Mouse (Mus musculus): ENCODE data around the gene Abcc6.
"Not testable (repeated sequence)": the region's sequence is repeated elsewhere in the genome, so short reads cannot be mapped to it uniquely, and the experiment has no call there.

Gene Abcc6

GRCm38 (mm10) chr7:46029299-46030144, 580 bp downstream of the Abcc6 start:
- no peak for DNase-seq (ENCODE audit: low read depth, low spot score)

- DNase-seq (ENCODE audit: low read depth, low spot score): no peak
Observed at GRCm38 (mm10) chr7:46028681-46029080, 1.4 kb downstream of the Abcc6 start.

GRCm38 (mm10) chr7:46025436-46025835, 4.7 kb downstream of the Abcc6 start:
- no peak for DNase-seq (ENCODE audit: low read depth, low spot score)

DNA sequence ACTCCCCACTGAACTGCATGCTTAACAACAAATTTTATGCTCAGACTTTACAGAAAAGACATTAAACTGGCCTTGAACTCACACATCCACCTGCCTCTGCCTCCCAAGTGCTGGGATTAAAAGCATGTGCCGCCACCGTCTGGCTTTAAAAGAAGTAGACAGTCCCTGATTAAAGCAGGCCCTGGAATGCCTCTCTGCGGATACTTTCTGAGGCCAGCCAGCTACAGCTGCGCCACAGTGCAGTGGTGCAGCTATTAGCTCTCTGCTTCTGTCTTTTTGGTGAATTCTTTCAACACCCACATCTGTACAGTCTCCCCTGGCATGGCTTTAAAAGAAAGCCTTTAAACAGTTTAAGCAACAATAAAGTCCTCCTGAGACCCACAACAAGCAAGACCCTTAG, 8.2 kb downstream of the Abcc6 start:
- no peak for DNase-seq (ENCODE audit: low read depth, low spot score)

DNA sequence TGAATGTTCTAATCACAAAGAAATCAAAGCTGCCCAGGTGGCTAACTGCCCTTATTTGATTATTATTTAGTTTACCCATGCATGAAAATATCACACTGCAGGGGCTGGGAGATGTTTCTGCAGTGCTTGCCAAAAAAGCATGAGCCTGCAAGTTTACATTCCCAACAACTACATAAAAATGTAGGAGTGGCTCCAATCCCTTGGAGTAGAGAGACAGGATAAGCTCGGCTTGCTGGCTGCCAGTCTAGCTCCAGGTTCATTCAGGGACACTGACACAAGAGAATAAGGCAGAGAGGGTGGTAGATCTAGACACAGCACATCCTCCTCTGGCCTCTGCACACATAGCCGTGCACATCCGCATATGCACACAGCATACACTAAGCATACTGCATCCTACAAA, 10.5 kb downstream of the Abcc6 start:
- no peak for DNase-seq (ENCODE audit: low read depth, low spot score)

GRCm38 (mm10) chr7:46013266-46014010, 16.7 kb downstream of the Abcc6 start:
- DNase-seq (ENCODE audit: low read depth, low spot score): peak; percentile 62

DNA sequence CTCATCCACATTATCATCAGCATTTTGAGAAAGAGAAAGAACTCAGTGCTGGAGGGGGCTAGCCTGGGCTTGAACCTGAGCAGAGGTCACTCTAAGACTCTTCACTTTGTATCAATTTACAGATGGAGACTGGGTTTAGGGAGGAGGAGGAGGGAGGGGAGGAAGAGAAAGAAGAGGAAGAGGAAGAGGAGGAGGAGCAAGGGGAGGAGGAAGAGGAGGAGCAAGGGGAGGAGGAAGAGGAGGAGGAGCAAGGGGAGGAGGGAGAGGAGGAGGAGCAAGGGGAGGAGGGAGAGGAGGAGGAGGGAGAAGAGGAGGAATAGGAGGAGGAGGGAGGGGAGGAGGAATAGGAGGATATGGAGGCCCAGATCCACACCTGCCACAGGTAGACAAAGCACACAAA, 18.0 kb downstream of the Abcc6 start:
- no peak for DNase-seq (ENCODE audit: low read depth, low spot score)

DNA sequence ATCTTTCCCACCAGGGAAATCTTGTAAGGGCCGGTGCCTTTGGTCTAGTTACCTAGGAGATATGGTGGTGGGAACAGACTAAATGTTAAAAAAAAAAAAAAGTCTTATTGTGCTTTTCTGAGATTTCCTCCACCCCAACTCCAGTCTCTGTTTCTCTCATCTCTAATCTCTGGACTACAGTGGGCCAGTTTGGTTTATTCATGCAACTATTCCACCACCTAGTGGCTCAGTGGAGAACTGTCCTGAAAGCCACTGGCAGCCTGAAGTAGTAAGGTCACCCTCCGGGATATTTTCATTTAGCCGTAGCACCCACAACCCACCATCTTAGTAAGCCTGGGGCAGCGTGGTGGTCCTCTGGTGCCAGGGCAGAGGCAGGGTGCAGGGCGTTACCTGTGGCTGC, 20.5 kb downstream of the Abcc6 start:
- DNase-seq (ENCODE audit: low read depth, low spot score): peak; percentile 35

- no peak for DNase-seq (ENCODE audit: low read depth, low spot score)
Observed at GRCm38 (mm10) chr7:46002748-46003147, 27.4 kb downstream of the Abcc6 start.

GRCm38 (mm10) chr7:46000577-46000976, 29.5 kb downstream of the Abcc6 start:
- no peak for DNase-seq (ENCODE audit: low read depth, low spot score)

DNA sequence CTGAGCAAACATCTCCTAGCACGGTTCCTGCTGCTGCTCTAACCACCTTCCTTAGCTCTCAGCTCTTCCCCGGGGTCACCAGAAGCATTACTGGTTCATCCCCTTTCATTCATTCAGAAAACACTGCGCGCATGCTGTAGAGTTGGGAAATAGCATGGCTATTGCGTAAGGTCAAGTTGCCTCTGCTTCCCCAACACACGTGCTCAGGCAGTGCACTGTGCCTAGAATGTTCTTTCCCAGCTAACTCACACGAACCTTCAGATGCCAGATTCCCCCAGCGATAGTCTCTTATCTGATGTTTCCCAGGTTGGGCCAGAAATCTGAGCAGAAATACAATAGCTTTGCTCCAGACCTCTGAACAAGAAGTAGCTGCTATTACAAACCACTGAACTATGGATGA, 37.6 kb downstream of the Abcc6 start:
- no peak for DNase-seq (ENCODE audit: low read depth, low spot score)

DNA sequence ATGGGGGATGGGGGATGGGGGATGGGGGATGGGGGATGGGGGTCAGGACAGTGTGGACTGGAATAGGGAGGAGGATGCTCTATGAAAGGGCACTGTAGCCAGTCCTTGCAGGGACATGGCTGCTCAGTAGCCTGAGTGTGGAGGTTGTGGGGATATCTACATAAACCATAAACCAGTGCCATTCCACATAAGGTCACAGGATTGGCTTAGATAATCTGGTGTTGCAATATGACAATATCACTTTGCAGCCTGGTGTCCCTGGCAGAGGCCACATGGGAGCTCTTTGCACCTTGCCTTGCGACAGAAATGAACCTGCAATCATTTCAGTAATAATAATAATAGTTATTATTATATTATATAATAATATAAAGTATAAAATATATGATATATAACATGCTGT, 41.8 kb downstream of the Abcc6 start:
- DNase-seq (ENCODE audit: low read depth, low spot score): no peak

DNA sequence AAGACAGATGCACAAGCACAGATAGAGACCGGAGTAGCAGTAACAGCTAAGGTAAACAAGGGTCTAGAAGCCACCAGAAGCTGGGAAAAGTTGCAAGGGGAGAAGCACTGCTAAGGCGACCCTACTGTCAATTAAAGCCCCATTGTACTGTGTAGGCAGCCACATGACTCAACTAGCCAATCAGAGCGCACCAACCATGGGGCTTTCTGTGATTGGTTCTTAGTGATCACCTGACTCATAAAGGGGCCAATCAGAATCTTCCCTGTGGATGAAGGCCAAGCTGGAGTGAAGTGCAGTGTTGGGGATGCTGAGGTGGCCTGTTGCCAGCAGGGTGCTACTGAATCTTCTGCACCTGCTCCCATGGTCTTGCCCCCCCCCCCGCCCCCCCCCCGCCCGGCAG, 43.2 kb downstream of the Abcc6 start:
- no peak for DNase-seq (ENCODE audit: low read depth, low spot score)

- DNase-seq (ENCODE audit: low read depth, low spot score): no peak
Observed at GRCm38 (mm10) chr7:45981612-45982011, 48.5 kb downstream of the Abcc6 start.

- no peak for DNase-seq (ENCODE audit: low read depth, low spot score)
Observed at GRCm38 (mm10) chr7:45974512-45974911, 55.6 kb downstream of the Abcc6 start.

DNA sequence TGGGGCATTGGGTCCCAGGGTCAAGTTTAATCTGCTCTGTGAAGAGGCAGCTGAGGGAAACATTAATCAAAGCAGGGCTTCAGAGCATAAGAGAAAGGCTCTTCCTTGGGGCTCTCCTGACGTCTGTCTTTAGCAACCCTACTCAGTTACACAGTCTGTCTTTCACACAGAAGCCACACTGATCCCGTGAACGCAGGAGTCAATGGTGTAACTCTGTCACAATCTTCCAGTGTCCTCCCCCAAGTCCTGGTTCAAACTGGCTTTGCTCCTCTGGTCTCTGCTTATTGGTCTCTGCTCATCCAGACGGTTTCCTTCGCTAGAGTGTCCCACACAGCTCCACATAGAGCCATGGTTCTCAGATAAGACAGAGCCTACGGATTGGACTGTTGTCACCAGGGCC, 56.0 kb downstream of the Abcc6 start:
- DNase-seq (ENCODE audit: low read depth, low spot score): no peak

DNA sequence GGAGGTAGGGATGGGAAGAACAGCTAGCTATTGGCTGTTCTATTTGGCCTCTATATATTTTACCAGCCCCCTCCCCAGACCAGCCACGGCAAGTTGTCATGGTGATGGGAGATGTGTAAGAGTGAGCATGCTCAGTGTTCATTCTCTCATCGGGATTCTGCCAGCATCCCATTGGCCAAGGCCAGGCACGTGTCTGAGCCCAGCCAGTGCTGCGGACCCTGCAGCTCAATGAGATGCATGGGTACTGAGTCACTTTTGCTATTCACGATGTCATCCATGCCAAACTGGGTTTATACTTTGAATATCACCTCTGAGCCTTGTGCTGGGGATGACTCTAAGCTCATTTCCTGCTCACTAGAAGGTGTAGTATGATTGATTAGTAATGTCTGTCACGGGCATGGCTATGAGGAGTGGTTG, 56.8 kb downstream of the Abcc6 start:
- DNase-seq (ENCODE audit: low read depth, low spot score): no peak

GRCm38 (mm10) chr7:45971831-45972723, 58.0 kb downstream of the Abcc6 start:
- DNase-seq (ENCODE audit: low read depth, low spot score): no peak

GRCm38 (mm10) chr7:45956611-45957010, 73.5 kb downstream of the Abcc6 start:
- DNase-seq (ENCODE audit: low read depth, low spot score): no peak

GRCm38 (mm10) chr7:45949061-45949460, 81.0 kb downstream of the Abcc6 start:
- DNase-seq (ENCODE audit: low read depth, low spot score): no peak

GRCm38 (mm10) chr7:45943280-45943679, 86.8 kb downstream of the Abcc6 start:
- not testable (repeated sequence) for DNase-seq (ENCODE audit: low read depth, low spot score)

- DNase-seq (ENCODE audit: low read depth, low spot score): no peak
Observed at GRCm38 (mm10) chr7:45941986-45942385, 88.1 kb downstream of the Abcc6 start.

Measured in skeletal muscle tissue, adult 2 months (tissue).